Mouse (Mus musculus): ENCODE results near the gene Ube2a.

The Ube2a gene

DNA sequence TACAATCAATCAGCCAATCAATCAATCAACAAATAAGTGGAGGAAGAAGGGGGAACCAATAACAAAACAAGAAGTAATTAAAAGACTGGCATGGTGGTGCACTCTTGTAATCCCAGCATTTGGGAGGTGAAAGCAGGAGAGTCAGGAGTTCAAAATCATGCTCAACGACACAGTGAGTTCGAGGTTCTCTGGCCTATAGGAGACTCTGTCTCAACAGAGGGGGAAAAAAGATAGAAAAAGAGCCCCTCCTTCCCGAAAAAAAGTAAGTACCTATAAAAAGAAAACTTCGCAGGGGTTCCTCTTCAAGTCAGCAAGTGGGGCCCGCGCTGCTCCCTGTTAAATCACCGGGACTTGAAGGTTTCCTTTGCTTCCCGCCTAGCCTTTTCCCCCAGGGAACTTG lies at the start of gene Ube2a, which contains the start of gene C330007P06Rik:
Gene Ube2a (plus strand): TSS at position 136 of the 400 bp plus-strand sequence.
Gene C330007P06Rik (minus strand): TSS at position 347 of the 400 bp plus-strand sequence.
- no peak for DNase-seq

DNA sequence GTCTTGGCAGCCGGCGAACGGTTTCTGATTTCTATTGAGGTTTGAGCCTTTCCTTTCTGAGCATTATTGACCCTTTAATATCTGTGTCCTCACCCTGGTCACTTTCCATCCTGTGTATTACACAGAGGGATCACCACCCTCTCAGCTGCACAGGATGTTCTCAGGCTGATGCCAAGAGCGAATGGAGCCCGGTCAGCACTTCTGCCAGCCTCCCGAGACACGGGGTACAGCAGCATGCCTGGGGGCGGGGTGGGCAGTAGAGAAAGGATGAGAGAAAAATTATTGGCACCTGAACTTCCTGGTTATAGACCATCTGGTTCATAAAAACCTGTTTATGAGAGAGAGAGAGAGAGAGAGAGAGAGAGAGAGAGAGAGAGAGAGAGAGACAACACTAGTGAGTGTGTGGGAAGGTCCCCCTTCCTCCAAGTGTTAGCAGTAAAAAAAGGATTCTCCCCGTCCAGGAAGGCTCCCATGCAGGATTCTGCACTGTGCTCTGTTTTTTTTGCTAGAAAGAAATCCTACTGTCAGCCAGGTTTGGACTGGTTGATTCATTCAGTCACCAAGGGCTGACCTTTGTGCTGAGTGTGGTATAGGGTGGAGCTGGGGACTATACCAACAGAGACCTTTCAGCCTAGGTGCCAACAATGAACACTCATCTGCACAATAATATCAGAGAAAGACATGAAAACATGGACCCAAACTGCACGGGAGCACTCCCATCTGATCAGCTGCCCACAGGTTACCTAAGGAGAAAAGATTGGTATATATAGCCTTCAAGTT lies 49.6 kb upstream of the Ube2a start:
- no peak for DNase-seq

DNA sequence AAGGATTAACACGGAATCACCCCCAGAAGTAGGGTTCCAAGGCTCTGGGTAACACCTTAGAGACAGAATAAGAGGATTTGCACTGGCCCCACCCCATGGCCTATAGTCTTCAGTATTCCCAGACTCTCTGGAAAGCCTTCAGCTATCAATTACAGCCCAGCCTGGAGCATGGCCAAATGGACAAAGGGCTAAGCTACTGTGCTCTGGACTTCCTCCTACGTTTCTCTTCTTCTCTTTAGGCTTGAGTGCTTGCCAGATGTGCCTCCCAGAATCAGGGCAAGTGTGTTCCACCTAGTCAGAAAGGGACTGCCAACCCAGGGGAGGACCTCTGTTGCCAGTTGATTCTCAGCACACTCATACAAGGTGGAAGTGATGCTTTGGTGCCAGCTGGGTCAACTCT lies 48.7 kb upstream of the Ube2a start:
- no peak for DNase-seq

DNA sequence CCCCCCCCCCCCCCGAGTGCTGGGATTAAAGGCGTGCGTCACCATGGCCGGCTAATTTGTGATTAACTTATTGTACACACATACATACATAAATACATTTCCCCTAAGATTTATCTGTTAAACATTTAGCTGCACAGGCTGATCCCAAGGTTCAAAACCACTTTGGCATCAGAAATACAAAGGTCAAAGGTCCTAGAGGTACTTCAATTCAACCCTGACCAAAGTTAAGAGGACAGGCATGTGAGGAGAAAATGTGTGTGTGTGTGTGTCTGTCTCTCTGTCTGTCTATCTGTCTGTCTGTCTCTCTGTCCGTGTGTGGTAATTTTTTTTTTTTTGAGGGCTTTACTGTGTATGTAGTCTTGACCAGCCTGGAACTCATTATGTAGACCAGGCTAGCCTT lies 46.8 kb upstream of the Ube2a start:
- no peak for DNase-seq

DNA sequence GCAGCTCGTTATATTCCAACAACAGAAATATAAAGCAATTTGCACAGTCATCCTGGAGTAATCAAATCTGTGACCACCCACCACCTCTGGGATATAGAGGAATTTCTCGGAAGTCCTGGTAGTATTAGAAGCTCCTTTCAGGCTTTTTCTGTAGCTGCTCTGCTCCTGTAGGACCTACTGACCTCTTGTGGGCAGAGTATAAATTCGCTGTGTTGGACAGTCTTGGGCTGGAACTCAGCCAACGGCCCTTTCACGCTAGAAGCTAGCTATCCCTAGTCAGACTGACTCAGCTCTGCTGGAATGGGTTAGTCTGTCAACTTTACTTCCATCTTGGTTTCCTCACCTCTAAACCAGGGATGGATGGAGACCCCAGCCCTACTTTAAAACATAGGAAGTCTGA lies 43.4 kb upstream of the Ube2a start:
- peak; percentile 64 to 67 for DNase-seq

DNA sequence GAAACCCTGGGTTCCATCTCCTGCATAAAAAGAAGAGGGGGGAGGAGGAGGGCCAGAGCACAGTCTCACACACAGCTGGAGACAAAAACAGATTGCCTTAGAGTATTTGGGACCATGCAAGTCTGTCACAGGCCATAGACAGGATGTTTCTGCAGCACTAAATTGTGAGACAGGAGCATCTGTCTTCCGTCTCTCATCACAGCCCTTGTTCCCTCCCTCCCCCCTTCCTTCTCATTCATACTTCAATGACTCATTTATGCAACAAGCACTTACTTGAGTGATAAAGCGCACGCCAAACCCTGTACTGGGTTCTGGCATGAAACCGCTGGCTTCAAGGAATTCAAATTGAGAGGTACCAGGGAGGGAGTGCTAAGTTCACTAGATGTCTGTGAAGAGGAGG lies 42.1 kb upstream of the Ube2a start:
- DNase-seq, result peak in 1 of 2 experiments; percentile 53

DNA sequence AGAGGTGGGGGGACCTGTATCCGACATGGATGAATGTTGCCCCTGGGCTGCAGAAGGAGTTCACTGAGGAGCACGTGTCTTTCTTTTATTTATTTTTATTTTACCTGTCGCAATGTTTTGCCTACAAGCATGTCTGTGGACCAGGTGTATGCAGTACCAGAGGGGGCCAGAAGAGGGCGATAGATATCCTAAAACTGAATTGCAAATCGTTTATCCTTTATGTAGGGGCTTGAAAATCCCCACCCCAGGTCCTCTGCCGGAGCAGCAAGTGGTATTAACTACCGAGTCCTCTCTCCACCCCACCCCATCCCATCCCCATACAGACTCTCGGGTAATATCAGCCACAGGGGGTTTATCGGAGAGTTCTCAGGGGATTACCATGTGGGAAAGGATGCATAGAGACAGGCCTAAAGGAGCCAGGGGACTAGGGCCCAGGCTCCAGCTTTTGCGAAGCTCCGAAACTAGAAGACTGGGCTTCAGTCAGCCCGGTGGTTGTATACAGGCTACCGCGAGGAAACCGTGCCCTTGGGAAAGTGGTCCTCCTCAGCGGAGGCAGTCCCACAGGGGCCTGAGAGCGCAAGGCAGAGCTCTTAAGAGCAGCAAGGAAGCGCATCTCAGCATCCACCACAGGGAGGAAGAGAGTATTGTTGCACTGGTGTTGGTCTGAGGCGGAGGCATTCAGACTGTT lies 40.2 kb upstream of the Ube2a start:
- DNase-seq, result peak; percentile 28 to 72

DNA sequence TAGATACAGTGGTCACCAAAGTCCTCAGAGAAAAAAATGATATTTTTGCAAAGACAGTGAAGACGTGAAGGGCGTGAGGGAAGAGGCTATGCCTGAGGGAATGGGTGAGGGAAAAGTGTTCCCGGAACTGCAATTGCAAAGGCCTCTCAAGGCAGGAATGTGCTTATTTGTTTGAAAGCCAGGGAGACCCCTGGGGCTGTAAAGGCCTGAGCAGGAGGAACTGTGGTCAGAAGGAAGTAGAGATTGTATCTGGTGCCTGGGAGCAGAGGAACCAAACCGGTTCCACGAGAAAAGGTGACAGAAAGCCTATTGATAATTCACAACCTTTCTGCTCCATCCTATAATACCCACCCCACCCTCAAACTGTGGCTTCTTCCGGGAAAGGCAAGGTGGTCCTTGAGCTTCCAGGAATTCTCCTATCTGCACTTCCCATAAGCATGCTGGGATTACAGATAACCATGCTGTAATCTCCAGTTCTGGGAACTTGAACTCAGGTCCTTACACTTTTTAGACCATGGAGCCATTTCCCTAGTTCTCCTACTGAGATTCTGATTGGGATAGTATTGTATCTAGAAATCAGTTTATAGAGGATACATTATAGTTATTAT lies 36.5 kb upstream of the Ube2a start:
- DNase-seq, result no peak

DNA sequence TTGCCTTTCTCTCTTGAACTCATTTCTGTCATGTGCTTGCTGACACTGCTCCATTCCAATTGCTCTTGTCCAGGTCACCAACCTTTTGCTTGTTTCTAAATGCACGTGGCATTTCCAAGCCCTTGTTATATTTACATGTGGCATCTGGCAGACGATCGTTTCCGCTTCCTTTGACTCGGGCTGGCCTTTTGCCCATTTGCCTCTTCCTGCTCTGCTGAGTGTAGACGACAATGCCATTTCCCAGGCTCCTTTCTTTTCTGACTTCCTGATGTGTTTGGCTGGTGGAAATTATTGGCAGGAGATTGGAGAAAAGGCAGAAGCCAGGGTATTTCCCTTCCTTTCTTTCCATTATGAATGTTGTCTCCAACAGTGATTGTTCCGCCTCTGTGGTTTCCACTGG lies 34.3 kb upstream of the Ube2a start:
- DNase-seq, result peak; percentile 71 to 84

DNA sequence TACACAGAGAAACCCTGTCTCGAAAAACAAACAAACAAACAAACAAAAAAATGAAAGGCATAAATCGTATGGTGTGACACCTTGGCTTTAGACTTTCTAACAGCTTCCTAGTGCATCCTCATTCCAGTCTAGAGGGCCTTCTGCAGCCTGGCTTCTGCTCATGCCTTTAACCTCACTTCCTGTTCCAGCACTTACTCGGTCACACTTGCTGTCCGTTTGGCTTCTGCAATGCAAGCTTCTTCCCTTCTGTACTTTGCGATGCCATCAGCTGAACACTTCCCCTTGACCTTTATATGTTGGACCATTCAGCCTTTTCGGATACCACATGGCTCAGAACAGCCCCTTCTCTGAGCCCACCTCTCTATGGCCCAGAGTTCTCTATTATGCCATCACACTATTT lies 32.0 kb upstream of the Ube2a start:
- DNase-seq, result no peak

DNA sequence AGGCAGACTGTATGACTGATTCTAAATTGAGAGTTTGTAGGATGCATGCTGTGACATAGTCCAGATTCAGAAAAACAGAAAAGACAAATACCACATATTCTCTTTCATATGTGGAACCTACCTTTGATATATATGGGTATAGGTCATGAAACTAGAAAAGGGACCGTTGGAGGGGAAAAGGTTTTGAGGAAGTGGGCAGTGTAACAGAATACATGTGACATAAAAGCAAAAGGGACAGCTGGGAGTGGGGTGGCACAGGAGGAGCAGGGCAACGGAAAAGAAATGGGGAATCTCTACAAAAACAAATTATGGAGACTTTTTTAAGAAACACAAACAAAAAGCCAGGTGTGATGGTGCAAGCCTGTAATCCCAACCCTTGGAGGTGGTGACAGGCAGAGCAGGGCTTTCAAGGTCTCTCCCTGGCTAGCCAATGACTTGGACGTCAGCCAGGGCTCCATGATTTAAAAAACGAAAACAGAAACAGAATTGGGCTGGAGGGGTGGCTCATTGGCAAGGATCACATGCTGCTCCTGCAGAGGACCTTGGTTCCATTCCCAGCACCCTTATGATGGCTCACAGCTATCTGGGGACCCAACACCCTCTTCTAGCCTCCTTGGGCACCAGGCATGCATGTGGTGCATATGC lies 30.2 kb upstream of the Ube2a start:
- DNase-seq, result no peak

DNA sequence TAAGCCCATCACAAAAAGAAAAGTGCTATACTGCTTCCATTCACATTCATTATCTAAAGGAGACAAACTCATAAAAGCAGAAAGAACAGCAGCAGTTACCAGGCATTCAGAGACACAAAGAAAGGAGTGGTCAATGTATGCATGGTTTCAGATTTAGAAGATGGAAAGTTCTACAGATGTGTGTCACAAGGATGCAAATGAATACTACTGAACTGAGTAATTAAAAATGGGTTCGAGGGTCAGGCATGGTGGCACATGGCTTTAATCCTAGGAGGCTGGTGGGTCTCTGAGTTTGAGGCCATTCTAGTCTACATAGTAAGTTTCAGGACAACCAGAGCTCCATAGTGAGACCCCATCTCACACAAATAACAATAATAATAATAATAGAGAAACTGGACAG lies 26.5 kb upstream of the Ube2a start:
- no peak for DNase-seq

DNA sequence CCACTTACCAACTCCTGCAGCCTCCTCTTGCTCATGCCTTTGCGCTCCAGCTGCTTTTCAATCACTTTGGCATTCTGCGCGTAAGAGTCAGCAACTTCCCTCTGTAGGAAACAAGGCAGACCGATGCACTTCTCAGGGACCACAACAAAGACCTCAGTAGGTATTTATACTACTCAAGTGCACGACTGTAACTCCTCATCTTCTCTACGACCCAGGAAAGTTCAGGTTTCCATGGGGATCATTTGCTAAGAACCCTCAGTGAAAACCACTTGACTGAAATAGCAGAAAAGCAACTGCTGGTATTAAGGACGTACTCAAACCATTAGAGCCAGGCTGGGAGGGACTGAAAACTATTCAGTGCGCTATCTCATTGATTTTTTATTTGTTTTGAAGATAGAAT lies 21.1 kb upstream of the Ube2a start:
- peak in 1 of 2 experiments; percentile 29 for DNase-seq

DNA sequence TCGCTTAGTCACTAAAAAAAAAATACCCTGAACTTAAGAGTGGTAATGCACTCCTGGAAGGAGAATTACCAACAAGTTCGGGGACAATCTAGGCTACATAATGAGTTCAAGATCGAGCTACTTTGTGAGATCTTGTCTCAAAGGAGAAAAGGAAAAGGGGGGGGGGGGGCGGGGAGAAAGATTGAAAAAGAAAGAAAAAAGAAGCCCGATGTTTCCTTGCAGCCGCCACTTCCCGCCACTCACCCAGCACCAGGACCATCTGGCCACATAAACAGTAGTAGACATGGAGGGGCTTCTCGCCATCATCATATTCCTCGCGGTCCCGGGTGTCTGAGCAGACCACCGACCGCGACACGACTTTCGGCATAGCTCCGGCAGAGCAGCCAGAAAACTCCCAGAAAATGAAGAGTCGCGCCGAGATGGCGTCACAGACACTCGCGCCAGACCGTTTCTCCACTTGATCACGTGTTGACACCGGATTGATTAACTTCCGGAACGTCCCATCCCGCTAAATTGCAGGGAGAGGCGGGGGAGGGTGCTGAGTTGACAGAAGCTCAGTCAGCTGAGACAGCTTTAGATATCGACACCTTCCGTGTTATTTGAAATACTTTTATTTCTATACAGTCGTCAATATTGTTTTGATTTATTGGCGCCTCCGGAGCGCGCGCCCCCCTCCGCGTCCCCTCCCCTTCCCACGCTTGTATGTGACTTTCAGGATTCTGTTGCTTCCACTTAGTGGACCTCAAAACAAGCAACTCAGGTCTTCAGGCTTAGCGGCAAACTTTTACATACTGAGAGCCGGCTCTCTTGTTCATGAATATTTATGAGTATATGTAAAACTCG lies 9.7 kb upstream of the Ube2a start:
- peak; percentile 87 for DNase-seq

DNA sequence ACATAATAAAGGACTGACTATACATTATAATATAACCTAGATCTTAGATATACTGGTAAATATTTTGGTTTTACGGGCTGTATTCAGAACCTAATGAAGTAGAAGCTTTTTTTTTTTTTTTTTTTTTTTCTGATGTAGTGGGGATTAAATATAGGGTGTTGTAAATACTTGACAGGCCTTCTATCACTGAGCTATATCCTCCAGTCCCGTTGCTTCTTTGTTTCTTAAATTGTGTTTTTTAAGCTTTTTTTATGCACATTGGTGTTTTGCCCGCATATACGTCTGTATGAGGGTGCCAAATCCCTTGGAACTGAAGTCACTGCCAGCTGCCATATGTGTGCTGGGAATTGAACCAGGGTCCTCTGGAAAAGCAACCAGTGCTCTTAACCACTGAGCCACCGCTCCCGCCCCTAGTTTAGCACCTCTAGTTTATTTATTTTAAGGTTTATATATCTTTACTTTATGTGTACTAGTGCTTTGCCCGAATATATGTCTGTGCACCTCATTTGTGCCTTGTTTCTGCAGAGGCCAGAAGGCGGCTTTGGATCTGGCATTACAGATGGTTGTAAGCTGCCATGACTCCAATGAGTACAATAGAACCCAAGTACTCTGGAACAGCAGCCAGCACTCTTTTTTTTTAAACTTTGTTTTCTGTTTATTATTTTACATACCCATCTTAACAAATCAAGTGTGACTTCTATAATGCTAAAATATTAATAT lies 8.9 kb upstream of the Ube2a start:
- no peak for DNase-seq

DNA sequence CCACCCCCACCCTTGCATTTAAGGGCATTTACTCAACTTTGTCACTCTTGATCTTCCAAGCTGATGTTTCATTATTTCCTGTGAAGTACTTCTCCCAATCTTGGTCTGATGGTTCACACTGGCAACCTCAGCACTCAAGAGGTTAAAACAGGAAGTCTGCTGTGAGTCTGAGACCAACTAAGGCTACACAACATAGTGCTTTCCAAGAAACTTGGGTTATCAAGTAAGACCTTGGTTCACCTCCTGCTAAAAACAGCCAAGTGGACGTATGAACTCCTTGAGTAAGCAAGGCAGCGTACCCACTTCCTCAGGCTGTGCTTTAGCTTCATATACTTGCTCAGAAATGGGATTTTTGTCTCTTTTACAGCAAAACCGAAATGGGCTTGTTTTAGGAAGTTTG lies 3.3 kb upstream of the Ube2a start:
- DNase-seq, result no peak

DNA sequence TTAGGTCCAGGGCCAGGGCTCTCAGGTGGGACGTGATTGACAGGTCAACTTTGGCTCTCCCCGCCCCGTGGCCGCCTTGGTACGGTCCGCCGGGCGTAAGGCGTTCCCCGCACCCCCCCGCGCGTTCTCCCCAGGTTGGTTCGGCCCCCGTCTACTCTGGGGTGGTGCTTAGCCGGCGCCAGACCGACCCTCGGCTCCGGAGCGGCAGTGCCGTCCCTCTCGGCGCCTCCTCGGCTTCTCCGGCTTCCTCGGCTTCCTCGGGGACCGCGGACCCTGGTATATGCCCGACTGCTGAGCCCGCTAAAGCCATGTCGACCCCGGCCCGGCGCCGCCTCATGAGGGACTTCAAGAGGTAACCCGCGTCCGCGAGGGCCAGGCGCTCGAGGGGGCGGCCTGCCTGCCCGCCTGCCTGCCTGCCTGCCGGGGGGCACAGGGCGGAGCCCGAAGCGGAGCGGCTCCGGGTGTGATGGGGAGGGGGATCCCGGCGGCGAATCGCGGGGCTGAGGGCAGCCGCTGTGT lies 537 bp downstream of the Ube2a start:
- DNase-seq, result peak; percentile 92 to 93

DNA sequence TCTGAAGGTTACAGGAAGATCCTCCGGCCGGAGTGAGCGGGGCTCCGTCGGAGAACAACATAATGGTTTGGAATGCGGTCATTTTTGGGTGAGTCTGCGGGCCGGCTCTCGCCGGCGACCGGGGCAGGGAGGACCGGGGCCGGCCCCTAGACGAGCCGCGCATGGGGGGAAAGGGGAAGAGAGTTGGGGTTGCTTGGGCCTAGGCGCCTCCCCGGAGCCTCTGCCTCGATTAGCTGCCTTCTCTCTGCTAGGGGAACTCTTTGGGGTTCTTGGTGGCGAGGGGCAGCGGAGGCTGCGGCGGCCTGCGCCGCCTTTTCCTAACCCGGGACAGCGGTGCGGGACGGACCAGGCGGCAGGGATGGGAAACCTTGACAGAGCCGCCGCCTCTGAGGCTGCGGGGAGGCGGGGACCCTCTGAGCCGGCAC lies 1.0 kb downstream of the Ube2a start:
- DNase-seq, result peak in 1 of 2 experiments; percentile 35

DNA sequence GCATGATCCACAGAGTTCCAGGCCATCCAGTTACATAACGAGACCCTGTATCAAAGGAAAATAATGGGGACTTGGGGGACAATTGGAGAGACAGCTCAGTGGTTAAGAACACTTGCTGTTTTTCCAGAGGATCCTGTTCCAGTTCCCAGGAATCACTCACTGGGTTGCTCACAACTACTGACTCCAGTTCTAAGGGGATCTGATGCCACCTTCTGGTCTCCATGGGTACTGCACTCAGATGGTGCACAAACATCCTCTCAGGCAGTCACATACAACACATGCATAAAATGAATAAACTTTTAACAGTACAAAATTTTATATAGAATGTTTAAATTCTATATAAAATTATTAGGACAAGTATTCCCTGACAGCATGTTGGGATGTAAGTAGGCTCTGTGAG lies 11.0 kb downstream of the Ube2a start:
- peak in 1 of 2 experiments; percentile 30 for DNase-seq

DNA sequence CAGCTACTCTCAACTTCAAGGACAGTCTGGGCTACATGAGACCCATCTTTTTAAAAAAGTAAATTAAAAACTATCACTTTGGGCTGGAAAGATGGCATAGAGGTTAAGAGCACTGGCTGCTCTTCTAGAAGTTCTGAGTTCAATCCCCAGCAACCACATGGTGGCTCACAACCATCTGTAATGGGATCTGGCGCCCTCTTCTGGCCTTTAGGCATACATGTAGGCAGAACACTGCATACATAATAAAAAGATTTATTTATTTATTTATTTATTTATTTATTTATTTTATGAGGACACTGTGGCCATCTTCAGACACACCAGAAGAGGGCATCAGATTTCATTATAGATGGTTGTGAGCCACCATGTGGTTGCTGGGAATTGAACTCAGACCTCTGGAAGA lies 25.2 kb downstream of the Ube2a start:
- peak in 1 of 2 experiments; percentile 20 for DNase-seq

DNA sequence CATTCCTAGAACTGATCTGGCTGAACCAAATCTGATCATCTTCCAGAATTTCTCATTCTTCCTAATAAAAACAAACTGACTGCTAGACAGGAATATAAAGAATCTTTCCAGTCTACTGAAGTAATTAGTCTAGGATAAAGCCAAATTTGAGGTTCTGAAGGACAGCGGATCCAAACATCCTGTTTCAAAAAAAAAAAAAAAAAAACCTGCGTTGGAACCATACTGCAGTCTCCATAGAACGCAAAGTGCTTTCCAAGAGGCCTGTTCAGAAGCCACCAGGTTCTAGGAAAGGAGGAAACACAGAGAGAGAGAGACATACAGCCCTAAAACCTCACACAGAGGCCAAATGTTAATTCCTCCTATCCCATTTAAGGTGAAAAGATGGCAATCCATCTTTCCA lies 28.0 kb downstream of the Ube2a start:
- DNase-seq, result no peak
